Mouse (Mus musculus): ENCODE measurements around the gene Ank.
"Not testable (repeated sequence)": the region's sequence is repeated elsewhere in the genome, so short reads cannot be mapped to it uniquely, and the experiment has no call there.

The Ank gene

DNA sequence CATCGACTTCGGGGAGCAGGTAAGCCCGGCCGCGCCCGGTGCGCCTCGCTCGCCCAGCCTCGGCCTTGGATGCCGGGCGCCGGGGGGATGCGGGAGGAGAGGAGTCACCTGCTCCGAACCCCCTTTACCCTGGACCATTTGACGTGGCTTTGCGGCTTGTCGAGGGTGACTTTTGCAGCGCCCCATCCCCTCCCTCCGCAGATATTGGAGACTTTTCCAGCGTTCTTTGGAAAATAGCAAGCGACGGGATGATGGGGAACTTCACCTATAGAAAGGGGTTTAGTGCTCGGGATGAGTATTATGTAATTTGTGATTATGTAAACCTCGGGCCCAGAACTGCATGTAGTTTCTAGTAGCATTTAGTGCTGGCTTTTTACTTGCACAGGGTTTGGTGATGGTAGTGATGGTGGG, 609 bp downstream of the Ank start:
- DNase-seq (ENCODE audit: inconsistent age in 2 of 2, low spot score in 1 of 2) = no peak

DNA sequence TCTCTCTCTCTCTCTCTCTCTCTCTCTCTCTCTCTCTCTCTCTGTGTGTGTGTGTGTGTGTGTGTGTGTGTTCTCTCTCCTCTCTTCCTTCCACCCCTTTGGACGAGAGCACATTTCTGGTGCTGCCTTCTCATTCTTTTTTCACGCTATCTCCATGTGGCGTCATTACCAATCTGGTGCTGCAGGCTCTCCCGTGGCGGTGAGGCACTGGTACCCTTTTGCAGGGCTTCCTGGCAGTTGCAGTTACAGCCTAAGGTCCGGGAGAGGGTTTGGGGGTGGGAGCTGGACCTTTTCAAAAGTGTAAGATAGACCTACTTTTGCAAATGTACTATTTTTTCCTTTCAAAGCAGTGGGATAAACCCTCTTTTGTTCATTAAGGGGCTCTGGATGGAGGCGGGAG, 1.2 kb downstream of the Ank start:
- peak; percentile 25 to 56 for DNase-seq (ENCODE audit: inconsistent age in 2 of 2, low spot score in 1 of 2)

DNA sequence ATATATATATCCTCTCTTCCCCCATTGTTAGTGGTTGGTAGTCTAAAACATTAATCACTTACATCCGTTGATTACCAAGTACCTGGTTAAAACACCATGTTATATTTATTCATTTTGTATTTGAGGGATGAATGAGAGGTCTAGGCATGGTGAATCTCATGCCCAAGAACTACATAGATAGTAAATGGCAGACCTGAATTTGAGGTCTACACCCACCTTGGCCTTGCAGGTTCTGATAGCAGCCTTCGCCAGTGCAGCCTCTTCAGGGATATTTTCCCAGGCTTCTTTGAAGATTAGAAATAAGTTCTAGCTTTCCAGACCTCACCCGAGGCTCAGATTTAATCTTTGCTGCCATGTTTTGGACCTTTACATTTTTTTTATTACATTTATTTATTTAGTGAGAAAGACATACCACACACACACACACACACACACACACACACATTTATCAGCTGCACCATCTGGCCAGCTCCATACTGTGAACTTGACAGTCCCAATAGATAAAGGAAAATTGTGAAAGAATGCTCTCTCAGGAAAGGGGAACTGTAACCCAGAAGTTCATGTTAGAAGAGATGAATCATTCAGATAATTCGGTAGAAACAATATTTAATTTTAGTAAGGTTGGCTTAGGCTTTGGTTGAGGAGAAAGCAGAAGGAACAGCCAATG, 2.5 kb downstream of the Ank start:
- no peak for DNase-seq (ENCODE audit: inconsistent age in 2 of 2, low spot score in 1 of 2)

DNA sequence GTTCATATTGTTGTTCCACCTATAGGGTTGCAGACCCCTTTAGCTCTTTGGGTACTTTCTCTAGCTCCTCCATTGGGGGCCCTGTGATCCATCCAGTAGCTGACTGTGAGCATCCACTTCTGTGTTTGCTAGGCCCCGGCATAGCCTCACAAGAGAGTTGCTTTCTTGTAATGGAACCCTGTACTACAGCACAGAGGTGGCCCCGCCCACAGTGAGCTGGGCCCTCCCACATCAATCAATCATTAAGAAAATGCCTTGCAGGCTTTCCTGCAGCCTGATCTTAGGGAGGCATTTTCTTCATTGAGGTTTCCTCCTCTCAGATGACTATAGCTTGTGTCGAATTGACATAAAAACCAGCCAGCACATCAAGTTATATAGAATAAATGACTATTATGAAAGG, 3.9 kb downstream of the Ank start:
- DNase-seq (ENCODE audit: inconsistent age in 2 of 2, low spot score in 1 of 2) = not testable (repeated sequence)

DNA sequence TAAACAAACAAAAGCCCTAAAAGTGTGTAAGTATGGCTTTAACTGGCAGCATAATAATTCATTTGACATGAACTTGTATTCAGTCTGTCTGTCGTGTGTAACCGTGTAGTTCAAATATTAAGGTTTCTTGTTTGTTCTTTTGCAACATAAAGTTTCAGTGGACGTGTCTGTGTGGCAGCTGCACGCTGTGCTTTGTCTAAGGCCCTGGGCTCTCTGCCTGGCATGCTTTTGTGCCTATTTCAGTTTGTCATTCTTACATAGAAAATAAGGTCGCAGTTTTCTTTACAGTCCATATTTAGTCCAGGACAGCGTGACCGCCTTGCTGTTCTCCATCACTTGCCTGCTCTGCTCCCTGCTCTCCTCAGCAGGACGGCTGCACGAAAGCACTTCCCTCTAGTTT, 5.8 kb downstream of the Ank start:
- no peak for DNase-seq (ENCODE audit: inconsistent age in 2 of 2, low spot score in 1 of 2)

DNA sequence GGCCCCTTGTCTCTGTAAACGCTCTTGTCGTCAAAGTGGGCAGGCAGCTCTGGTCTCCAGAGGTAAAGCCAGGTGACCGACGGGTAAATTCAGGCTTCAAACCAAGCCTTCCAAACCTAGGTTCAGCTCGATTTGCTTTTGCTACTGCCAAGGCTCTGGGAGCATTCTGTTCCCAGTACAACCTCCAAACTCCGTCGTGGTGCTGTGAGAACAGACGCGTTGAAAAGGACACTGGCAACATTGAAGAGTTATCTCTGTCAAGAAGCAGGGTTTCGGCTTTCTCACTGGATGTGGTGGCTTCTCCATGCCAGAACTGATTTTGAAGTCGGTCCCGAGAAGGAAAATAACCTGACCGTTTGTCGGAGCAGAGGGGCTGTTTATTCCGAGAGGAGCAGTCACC, 9.5 kb downstream of the Ank start:
- DNase-seq (ENCODE audit: inconsistent age in 2 of 2, low spot score in 1 of 2) = peak in 1 of 2 experiments; percentile 2

DNA sequence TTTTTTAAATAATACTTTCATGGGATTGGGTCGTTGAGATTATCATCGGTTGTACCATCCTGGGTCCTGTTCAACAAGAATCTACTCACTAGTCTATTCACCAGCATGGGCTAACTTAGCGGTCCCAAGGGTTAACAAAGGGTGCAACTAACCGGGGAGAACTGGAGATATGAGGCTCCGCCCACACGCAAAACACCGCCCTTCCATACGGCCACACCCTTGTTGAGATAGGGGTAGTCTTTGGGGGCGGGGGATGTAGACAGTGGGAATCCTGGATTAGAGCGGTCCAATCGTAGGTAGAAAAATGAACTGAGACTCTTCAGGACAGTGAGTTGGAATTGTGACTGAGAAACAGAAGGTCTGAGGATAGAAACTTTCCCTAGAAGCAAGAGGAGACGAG, 10.2 kb downstream of the Ank start:
- DNase-seq (ENCODE audit: inconsistent age in 2 of 2, low spot score in 1 of 2) = peak in 1 of 2 experiments; percentile 1

DNA sequence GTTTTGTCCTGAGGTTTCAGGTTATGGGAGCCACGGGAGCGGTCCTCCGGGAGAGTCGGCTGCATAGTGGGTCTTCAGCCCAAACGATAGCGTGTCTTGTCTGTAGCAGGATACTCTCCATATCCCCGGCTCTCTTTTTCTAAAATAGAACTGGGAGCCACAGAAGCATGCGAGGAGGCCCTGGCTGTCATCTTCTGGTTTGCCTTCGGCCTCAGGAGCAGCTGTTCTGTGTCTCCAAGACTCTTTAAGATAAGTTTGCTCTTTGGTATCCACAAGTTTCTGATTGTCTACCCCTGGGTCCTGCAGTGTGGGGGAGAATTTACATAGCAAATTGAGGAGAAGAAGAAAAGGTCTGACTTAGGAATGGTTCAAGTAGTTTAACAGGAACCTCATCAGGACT, 10.7 kb downstream of the Ank start:
- peak in 1 of 2 experiments; percentile 5 for DNase-seq (ENCODE audit: inconsistent age in 2 of 2, low spot score in 1 of 2)

DNA sequence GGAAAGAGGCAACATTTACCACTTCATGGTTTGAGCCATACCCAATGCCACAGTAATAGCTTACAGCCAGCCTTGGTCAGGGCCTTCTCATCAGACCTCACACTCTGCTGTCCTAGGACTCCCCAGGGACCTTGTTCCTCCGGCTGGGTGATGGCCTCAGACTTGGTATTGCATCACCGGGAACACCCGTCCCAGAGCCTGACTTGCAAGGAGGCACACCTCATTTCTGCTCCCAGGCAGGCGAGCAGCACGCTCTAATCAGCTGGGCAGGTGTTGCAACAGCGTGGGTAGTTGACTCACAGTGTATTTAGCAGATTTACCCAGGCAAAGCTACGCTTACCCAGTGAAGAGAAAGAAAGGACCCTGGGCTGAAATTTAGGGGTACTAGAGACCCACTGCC, 11.2 kb downstream of the Ank start:
- peak; percentile 46 to 87 for DNase-seq (ENCODE audit: inconsistent age in 2 of 2, low spot score in 1 of 2)

DNA sequence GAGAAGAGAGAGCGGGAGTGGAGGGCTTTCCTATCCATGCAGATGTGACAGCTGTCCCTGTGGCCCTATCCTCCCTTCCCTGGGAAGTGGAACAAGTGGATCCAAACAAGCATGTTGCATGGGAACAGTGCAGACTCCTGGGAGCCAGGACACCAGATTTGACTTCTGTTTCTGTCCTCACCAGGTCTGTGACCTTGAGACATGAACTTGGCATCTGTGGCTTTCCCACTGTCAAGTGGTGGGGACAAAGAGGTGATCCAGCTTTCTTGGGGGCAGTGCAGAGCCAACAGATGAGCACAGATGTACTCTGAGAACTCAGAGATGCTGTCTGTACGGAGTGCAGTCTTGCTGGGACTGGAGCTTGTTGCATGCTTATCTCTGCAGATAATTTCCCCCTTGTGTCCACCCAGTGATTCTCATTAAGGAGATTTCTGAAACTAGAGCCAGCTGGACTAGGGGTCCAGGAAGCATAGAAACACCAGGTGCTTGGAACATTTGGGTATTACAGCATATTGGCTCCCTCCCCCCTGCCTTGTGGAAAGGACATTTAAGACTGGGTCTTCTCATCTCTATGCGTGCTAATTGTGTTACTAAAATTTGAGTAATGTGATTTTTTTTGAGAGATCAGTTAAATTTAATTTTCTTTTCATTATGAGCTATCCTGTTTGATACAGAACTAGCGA, 14.0 kb downstream of the Ank start:
- no peak for DNase-seq (ENCODE audit: inconsistent age in 2 of 2, low spot score in 1 of 2)

DNA sequence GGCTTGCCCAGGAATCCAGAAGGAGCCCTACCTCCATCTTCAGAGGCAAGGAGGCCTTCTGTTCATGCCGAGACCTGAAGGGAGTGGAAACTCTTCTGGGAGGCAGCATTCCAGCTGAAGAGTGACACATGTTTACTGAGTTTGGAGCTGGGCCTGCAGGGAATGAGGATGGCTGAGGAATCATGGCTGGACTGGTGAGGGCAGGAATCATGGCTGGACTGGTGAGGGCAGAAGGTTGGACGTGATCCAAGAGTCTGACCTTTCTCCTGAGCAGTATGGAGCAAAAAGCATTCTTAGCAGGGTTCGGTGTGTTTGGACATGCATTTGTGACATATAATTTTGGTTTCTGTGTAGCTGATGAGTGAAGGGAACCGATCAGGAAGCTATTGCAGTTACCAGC, 15.5 kb downstream of the Ank start:
- no peak for DNase-seq (ENCODE audit: inconsistent age in 2 of 2, low spot score in 1 of 2)

DNA sequence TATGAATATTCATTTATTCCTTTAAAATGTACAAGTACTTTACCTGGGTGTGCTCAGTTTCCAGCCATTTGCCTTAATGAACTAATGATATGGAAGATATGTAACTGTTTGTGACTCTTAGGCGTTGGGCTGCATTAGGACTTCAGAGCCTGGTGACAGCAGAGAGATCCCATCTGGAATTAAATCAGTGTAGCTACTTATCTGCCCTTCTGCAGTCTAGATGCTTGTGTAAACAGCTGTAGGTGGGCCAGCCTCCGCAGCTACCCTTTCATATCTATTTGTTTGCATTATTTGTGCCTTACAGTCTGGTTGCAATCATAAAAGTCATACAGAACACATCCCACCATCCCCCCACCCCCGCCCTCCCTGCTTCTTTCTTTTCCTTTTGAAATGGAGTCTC, 16.7 kb downstream of the Ank start:
- no peak for DNase-seq (ENCODE audit: inconsistent age in 2 of 2, low spot score in 1 of 2)

DNA sequence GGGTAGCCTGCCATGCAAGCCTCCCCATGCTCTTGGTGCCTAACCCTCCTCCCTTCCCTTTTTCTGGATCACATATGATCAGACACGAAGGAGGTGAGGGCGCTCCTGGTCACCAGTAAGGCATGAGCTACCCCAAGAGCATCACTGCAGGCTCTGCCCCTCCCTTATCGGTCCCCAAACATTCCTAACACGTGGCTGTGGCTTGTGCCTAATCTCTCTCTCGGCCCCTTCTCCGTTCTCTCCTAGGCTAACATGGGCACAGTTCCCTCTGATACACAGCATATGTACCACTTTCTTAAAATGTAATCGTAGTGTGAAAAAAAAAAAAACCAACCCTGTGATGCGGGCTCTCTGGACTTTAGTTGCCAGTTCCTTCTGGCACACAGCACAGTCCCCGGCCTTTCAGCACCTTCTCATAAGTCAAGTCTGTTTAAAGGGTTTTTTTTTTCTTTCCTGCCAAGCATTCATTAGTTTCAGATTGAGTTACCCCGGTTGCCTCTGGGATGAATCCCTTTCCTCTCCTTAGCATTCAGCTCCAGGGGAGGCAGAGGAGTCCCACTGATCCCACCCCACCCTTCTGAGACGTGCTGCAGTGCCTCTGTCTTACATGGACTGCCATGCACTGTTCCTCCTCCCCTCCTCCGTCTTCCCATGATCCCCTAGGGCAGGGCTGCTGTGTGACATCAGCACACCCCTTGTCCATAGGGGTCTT, 19.2 kb downstream of the Ank start:
- no peak for DNase-seq (ENCODE audit: inconsistent age in 2 of 2, low spot score in 1 of 2)

DNA sequence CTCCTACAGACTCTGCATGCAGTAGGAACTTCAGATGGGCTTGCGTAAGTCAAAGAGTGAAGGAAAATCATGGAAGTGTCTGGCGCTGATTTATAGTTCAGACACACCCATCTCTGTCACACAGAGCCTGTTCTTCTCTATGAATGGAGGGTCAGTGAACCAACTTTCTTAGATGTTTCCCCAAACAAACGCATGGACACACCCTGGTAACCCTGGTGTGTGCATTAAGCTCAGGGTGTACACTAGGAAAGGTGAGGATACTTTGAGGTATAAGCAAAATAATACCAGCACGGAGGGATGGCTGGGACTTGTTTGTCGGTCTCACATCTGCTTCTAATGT, 19.8 kb downstream of the Ank start:
- DNase-seq (ENCODE audit: inconsistent age in 2 of 2, low spot score in 1 of 2) = no peak

DNA sequence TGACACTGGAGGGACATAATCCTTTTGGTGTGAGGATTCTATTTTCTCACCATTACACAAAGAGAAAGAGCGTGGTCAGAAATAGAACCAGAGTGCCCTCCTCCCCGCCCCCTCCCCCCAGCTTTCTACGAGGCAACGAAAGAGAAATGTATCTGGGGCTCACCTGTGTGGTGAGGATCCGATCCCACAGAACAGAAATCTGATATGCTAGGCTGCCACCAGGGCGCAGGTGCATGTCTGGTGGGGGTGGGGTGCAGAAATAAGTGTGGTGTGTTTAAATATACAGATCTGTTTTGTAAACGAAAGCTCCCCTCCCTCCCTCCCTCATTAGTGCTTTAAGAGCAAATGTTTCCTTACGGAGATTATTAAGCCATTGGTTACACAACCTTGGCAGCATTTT, 20.6 kb downstream of the Ank start:
- DNase-seq (ENCODE audit: inconsistent age in 2 of 2, low spot score in 1 of 2) = no peak

DNA sequence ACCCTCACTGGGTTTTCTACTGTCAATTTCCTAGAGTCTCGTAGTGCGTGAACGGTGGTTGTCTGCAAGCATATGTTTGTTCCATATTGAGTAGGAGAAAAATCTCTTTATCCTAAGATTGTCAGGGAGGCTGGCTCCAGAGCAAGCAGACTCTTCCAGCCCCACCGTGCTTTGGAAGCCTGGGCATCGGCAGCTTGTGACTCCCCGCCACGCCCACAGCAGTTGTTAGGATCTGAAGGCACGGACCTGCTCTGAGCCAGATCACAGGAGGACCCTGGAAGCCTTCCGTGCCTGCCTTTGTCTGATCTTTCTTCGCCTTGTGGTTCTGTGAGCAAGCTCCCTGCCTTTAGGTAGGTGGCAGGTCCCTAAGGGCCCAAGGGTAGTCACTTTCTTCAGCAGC, 21.6 kb downstream of the Ank start:
- DNase-seq (ENCODE audit: inconsistent age in 2 of 2, low spot score in 1 of 2) = no peak

DNA sequence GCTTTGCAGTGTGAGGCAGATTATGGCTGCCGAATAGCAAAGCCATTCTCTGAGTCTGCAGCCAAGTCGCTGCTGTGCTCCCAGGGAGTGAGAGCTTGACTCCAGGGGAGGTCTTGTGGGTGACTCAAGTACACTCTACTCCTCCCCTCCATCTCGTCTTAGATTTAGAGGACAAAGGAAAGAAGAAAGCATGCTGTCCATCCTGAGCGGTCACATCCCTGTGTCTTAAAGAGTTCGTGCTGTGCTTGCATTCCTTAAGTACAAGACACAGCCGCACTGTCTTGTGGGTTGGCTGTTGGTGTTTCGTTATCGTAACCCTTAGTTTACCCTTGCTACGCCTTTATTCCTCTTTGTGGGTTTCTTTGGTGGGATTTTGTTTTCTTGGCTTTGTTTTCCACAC, 24.2 kb downstream of the Ank start:
- no peak for DNase-seq (ENCODE audit: inconsistent age in 2 of 2, low spot score in 1 of 2)

DNA sequence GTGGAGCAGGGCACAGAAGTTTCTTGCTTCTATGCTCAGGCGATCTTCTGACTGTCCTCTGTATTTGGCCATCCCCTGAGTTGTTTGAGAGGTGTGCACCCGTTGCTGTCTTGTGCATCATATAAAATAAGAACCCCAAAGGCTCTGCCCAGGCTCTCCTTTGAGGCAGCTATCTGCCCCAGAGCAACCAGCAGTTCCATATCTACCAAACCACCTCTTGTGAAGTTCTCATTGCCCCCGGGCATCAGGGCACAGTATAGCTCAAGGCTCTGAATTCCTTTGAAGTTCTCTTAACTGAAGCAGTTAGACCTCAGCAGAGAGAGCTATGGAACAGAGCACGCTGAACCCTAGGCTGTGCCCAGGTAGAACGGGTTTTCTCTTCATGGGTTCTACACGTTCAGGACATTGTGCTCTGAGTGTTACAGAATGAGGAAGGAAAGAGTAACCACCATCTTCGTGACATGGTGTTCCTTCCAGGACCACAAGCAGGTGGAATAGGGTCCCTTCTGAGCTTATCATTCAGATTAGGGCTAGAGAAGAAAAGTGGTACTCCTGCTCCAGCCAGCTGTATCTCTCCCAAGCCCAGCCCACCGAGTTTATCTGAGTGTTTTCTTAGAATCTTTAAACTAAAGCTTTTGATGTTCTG, 25.1 kb downstream of the Ank start:
- DNase-seq (ENCODE audit: inconsistent age in 2 of 2, low spot score in 1 of 2) = no peak

DNA sequence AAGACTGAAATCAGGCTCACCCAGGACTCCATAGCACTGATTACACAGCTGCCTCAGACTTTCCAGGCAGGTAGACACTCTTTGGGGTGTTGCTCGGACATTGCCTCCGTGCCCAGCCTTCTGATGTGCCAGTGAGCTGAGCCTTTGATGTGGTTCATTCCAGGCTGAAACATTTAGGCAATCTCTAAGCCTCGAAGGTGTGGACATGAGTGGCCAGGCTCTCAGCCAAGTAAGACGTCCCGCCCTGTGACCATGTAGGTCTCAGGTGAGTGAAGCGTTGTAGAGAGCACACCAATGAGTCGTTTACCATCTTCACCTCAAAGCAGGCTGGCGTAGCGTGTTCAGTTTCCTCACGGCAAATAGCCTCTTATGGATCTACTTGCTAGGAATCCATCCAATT, 25.7 kb downstream of the Ank start:
- DNase-seq (ENCODE audit: inconsistent age in 2 of 2, low spot score in 1 of 2) = no peak

DNA sequence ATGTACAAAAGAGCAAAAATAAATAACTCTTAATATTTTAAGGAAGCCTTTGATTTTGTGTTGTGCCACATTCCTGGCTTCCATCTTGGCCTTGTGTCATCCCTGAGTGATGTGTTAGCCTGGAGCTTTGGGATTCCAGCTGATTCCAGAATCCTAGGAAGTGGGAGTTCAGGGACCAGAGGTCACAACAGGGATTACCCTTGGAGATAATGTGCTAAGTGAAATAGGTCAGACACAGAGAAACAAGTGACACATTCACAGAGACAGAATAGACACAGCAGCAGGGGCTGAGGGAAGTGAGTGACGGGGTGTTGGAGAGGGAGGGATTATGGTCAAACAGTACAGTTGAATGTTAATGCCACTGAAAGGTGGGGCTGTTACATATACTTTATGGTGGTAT, 26.3 kb downstream of the Ank start:
- DNase-seq (ENCODE audit: inconsistent age in 2 of 2, low spot score in 1 of 2) = no peak

DNA sequence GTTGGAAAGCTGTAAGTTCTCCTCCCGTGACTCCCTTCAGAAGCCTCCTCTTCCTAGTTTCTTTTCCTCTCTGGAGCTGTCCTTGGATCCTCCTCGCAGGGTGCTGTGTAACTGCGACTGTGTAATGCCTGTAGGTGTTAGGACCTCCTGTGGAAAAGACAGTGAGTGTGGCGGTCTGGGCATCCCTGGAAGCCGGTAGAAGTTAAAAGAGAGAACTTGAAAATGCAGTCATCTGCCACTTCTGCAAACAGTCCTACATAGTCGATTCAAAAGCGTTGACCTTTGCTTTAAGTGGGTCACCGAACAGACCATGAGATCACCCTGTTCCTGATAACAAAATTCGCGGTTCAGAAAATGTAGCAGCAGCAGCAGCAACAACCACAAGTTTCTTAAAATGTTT, 27.0 kb downstream of the Ank start:
- DNase-seq (ENCODE audit: inconsistent age in 2 of 2, low spot score in 1 of 2) = peak; percentile 41 to 56

DNA sequence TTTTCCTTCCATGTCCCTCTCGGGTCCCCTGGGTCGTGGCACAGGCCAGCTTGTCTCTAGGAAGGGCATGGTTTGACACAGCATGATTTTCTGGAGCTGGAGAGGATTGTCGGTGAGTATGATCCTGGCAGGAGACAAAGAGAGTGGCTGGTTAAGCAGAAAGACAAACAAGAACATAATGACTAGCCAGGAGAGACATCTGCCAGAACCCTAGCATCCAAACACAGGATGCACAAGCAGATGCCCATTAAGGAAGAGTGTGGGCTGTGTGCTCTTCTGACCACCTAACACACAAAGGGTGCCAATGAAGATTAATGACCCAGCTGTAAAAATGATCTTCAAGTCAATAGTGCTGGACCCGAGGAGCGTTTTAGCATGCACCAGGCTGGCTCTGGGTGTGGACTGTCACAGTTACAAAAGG, 29.5 kb downstream of the Ank start:
- DNase-seq (ENCODE audit: inconsistent age in 2 of 2, low spot score in 1 of 2) = no peak

Data from adrenal gland, adult (tissue).